8 mouse cellular contexts compared by ENCODE assay signal in the genomic region with DNA sequence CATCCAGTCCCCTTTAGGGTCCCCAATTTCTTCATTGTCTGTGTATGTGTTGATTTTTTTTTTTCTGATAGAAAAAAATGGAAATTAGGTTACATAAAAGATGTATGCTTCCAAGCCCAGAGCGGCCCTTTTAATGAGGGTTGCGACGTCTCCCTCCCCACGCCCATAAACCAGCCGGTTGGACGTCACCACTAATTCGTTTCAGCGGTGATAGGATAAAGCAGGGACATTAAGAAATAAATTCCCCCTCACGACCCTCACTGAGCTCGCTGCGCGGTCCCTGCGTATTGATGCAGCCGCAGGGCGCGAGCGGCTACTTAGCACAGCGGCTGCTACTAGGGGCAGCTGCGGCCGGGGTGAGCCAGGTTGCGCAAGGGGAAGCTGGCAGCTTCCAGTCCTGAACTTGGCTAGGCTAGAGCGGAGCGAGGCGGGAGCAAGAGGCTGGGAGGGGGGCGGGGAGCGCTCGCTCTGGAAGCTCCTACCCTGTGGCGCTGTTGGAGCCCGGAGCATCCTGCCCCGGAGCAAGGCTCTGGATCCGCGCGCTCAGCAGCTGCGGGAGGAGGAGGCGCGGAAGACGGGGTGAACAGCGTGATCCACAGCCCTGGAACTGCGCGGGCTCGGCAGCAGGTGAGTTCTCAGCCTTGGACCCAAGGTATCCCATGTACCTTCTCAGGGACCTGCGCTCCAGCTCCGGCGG.
DNase-seq lines count a peak whose midpoint lies in the region; ATAC-seq and TF ChIP-seq lines count a peak whose summit lies in the region.

No protein-coding gene starts in this region.

- no peak for TF ChIP-seq CTCF in thymus, adult 2 months (IDR thresholded peaks at IDR 0.05; ENCODE audit: borderline replicate concordance, control insufficient read depth, extremely low read depth, insufficient read depth, low read length, poor library complexity)

- H3K4me2 ChIP-seq in midbrain, embryonic 13.5 days (replicated peaks) = peak overlapping the region; percentile 70

- no peaks in the 10 kb centered on the region for H3K36me3 ChIP-seq in forebrain, embryonic 10.5 days (replicated peaks)
- no peaks in the 10 kb centered on the region for H3K36me3 ChIP-seq in midbrain, embryonic 13.5 days
- no peaks in the 10 kb centered on the region for H3K36me3 ChIP-seq in thymus, adult 2 months (ENCODE audit: control insufficient read depth, insufficient read depth, low read length)

- H3K4me3 ChIP-seq in forebrain, embryonic 10.5 days = peak overlapping the region; percentile 45
- peak overlapping the region; percentile 39 for H3K4me3 ChIP-seq in midbrain, embryonic 13.5 days (replicated peaks)
- no peak overlapping the region for H3K4me3 ChIP-seq in thymus, adult 2 months (ENCODE audit: control insufficient read depth, insufficient read depth, low read length)

- no peak for TF ChIP-seq POLR2A in thymus, adult 2 months (IDR thresholded peaks at IDR 0.05; ENCODE audit: control insufficient read depth, extremely low read depth, insufficient read depth, low read length, poor library complexity)

- peak overlapping the region; percentile 49; the same call in 1 of the 2 replicates for H3K9ac ChIP-seq in midbrain, embryonic 13.5 days (replicated peaks)

- no peaks in the 10 kb centered on the region for H3K9me3 ChIP-seq in forebrain, embryonic 10.5 days
- no peaks in the 10 kb centered on the region for H3K9me3 ChIP-seq in midbrain, embryonic 13.5 days

- DNase-seq in ES-CJ7 (ENCODE audit: low read depth, low spot score) = peak; percentile 70
- DNase-seq in brain, adult 2 months (ENCODE audit: low read depth, low spot score) = peak; percentile 93
- DNase-seq in forebrain, embryonic 10.5 days (ENCODE audit: extremely low spot score, low spot score) = peak; percentile 27
- peak; percentile 33 to 49 for DNase-seq in heart, postnatal 36 days
- DNase-seq in left cerebral cortex, postnatal 14 days (ENCODE audit: low spot score in 2 of 2) = peak; percentile 8 to 38
- DNase-seq in thymus, postnatal 25 days = no peak
- no peak for DNase-seq in thymus, adult 2 months

- ATAC-seq in midbrain, embryonic 13.5 days = peak; percentile 79

- intact Hi-C loops in heart, postnatal 36 days (cut with DNase I) = no loop called here
- intact Hi-C loops in left cerebral cortex, postnatal 14 days (cut with DNase I) = no loop called here

- WGBS in forebrain, embryonic 10.5 days = under 1% methylated on average over 44 of the region's 44 CpGs
- WGBS in midbrain, embryonic 13.5 days = 1% methylated on average over 39 of the region's 44 CpGs
- WGBS in thymus, adult 2 months = 7% methylated on average over 44 of the region's 44 CpGs

- peaks cover 90% of the 10 kb centered on the region for H3K27me3 ChIP-seq in forebrain, embryonic 10.5 days (ENCODE audit: poor library complexity, severe bottlenecking)
- H3K27me3 ChIP-seq in midbrain, embryonic 13.5 days = peaks cover 72% of the 10 kb centered on the region
- H3K27me3 ChIP-seq in thymus, adult 2 months (ENCODE audit: control insufficient read depth, insufficient read depth, low read length) = no peaks in the 10 kb centered on the region; the same call in 1 of the 2 replicates

- no peak overlapping the region for H3K27ac ChIP-seq in forebrain, embryonic 10.5 days
- H3K27ac ChIP-seq in midbrain, embryonic 13.5 days = peak overlapping the region; percentile 9; the same call in 1 of the 2 replicates
- H3K27ac ChIP-seq in thymus, adult 2 months (ENCODE audit: control insufficient read depth, insufficient read depth, low read length) = no peak overlapping the region

- H3K4me1 ChIP-seq in forebrain, embryonic 10.5 days = peaks cover 35% of the 10 kb centered on the region
- peaks cover 41% of the 10 kb centered on the region for H3K4me1 ChIP-seq in midbrain, embryonic 13.5 days (replicated peaks)
- no peaks in the 10 kb centered on the region for H3K4me1 ChIP-seq in thymus, adult 2 months (replicated peaks; ENCODE audit: control insufficient read depth, insufficient read depth, low read length)

Comparison
In these comparisons a context has a peak if more than half of its experiments do, and no peak if none do; other contexts are left out.
1. DNase-seq: peak in ES-CJ7 (single experiment), brain, adult 2 months (single experiment), forebrain, embryonic 10.5 days (single experiment), heart, postnatal 36 days (2 of 2) and left cerebral cortex, postnatal 14 days (2 of 2); none in thymus, postnatal 25 days (single experiment) and thymus, adult 2 months (single experiment).